Mouse (Mus musculus) CH12.LX (cell line): Measurements from ENCODE around the gene Upf1. TPM values are rescaled to one million over a fixed set of nuclear protein-coding genes. Genes with fewer than 3 reads are reported as not detected.

Experiments
- polyA plus RNA-seq: library from polyadenylated mRNA; unstranded; fragments of >175 nt; gene quantifications from 2 replicates; pipeline ENCODE4 v1.2.1, GENCODE M21; 2012; ENCODE audit warnings: low read depth; ENCODE audit not compliant: insufficient read length
- total RNA-seq, 2 experiments: library from RNA; depleted of rRNA; stranded (reverse); fragments of 300-350 nt in 1 of 2; fragments of >200 nt in 1 of 2; gene quantifications; 2 replicates each; pipeline ENCODE4 v1.2.3; 2012 to 2014

Gene Upf1
- total and polyA plus RNA-seq, 3 experiments, result 27.0 to 44.4 (median 39.6) TPM

Other genes with a start within 250 kb of the Upf1 start
Only the 20 nearest of the 25 such genes appear.
- 194 and 232 TPM in 2 replicates for gene Mef2b, start 213.6 kb downstream of the Upf1 start, total RNA-seq (2012; rRNA removed)
- 60.1 and 61.0 TPM in 2 replicates for gene Mef2b, start 213.6 kb downstream of the Upf1 start, total RNA-seq (2014; rRNA removed)
- gene Mef2b, start 213.6 kb downstream of the Upf1 start, polyA plus RNA-seq, result 130 and 168 TPM in 2 replicates
- 54.2 and 65.0 TPM in 2 replicates for gene Tmem161a, start 180.9 kb downstream of the Upf1 start, total RNA-seq (2012; rRNA removed)
- gene Tmem161a, start 180.9 kb downstream of the Upf1 start, total RNA-seq (2014; rRNA removed), result 68.2 and 73.6 TPM in 2 replicates
- gene Tmem161a, start 180.9 kb downstream of the Upf1 start, polyA plus RNA-seq, result 42.3 and 48.5 TPM in 2 replicates
- 2.5 and 3.0 TPM in 2 replicates for gene Slc25a42, start 141.0 kb downstream of the Upf1 start, total RNA-seq (2012; rRNA removed)
- 0.63 and 0.80 TPM in 2 replicates for gene Slc25a42, start 141.0 kb downstream of the Upf1 start, total RNA-seq (2014; rRNA removed)
- 2.9 and 3.4 TPM in 2 replicates for gene Slc25a42, start 141.0 kb downstream of the Upf1 start, polyA plus RNA-seq
- 22.4 and 23.6 TPM in 2 replicates for gene Sugp2, start 119.1 kb downstream of the Upf1 start, total RNA-seq (2012; rRNA removed)
- 9.4 and 10.0 TPM in 2 replicates for gene Sugp2, start 119.1 kb downstream of the Upf1 start, total RNA-seq (2014; rRNA removed)
- 20.1 and 21.4 TPM in 2 replicates for gene Sugp2, start 119.1 kb downstream of the Upf1 start, polyA plus RNA-seq
- 31.1 and 39.2 TPM in 2 replicates for gene Armc6, start 118.8 kb downstream of the Upf1 start, total RNA-seq (2012; rRNA removed)
- gene Armc6, start 118.8 kb downstream of the Upf1 start, total RNA-seq (2014; rRNA removed), result 21.6 and 23.7 TPM in 2 replicates
- gene Armc6, start 118.8 kb downstream of the Upf1 start, polyA plus RNA-seq, result 20.0 and 20.7 TPM in 2 replicates
- gene Homer3, start 70.5 kb downstream of the Upf1 start, total RNA-seq (2012; rRNA removed), result 12.5 and 14.0 TPM in 2 replicates
- 7.5 and 9.0 TPM in 2 replicates for gene Homer3, start 70.5 kb downstream of the Upf1 start, total RNA-seq (2014; rRNA removed)
- 11.8 TPM in 2 replicates for gene Homer3, start 70.5 kb downstream of the Upf1 start, polyA plus RNA-seq
- gene Ddx49, start 50.8 kb downstream of the Upf1 start, total RNA-seq (2012; rRNA removed), result 76.6 and 77.3 TPM in 2 replicates
- 58.9 and 64.9 TPM in 2 replicates for gene Ddx49, start 50.8 kb downstream of the Upf1 start, total RNA-seq (2014; rRNA removed)
- 98.4 and 129 TPM in 2 replicates for gene Ddx49, start 50.8 kb downstream of the Upf1 start, polyA plus RNA-seq
- gene Cope, start 50.8 kb downstream of the Upf1 start, total RNA-seq (2012; rRNA removed), result 204 and 243 TPM in 2 replicates
- gene Cope, start 50.8 kb downstream of the Upf1 start, total RNA-seq (2014; rRNA removed), result 134 and 139 TPM in 2 replicates
- gene Cope, start 50.8 kb downstream of the Upf1 start, polyA plus RNA-seq, result 148 and 191 TPM in 2 replicates
- 0.13 TPM in 1 of 2 replicates, not detected in the other for gene Cers1, start 37.5 kb downstream of the Upf1 start, total RNA-seq (2012; rRNA removed)
- gene Cers1, start 37.5 kb downstream of the Upf1 start, total RNA-seq (2014; rRNA removed), result not detected in 2 replicates
- gene Cers1, start 37.5 kb downstream of the Upf1 start, polyA plus RNA-seq, result not detected in 2 replicates
- gene Gdf1, start 23.5 kb downstream of the Upf1 start, total RNA-seq (2012; rRNA removed), result 0.08 and 0.17 TPM in 2 replicates
- gene Gdf1, start 23.5 kb downstream of the Upf1 start, total RNA-seq (2014; rRNA removed), result not detected in 2 replicates
- gene Gdf1, start 23.5 kb downstream of the Upf1 start, polyA plus RNA-seq, result 0.26 TPM in 1 of 2 replicates, not detected in the other
- 0.08 and 0.13 TPM in 2 replicates for gene Comp, start 20.3 kb upstream of the Upf1 start, total RNA-seq (2012; rRNA removed)
- not detected in 2 replicates for gene Comp, start 20.3 kb upstream of the Upf1 start, total RNA-seq (2014; rRNA removed)
- 0.16 TPM in 1 of 2 replicates, not detected in the other for gene Comp, start 20.3 kb upstream of the Upf1 start, polyA plus RNA-seq
- 1.8 and 2.0 TPM in 2 replicates for gene Crtc1, start 86.3 kb upstream of the Upf1 start, total RNA-seq (2012; rRNA removed)
- gene Crtc1, start 86.3 kb upstream of the Upf1 start, total RNA-seq (2014; rRNA removed), result 1.3 and 2.2 TPM in 2 replicates
- gene Crtc1, start 86.3 kb upstream of the Upf1 start, polyA plus RNA-seq, result 8.2 and 8.6 TPM in 2 replicates
- gene Klhl26, start 123.7 kb upstream of the Upf1 start, total RNA-seq (2012; rRNA removed), result 10.2 and 15.6 TPM in 2 replicates
- 3.7 and 4.7 TPM in 2 replicates for gene Klhl26, start 123.7 kb upstream of the Upf1 start, total RNA-seq (2014; rRNA removed)
- gene Klhl26, start 123.7 kb upstream of the Upf1 start, polyA plus RNA-seq, result 4.9 and 6.0 TPM in 2 replicates
- not detected in 2 replicates for gene Tmem59l, start 134.1 kb upstream of the Upf1 start, total RNA-seq (2012; rRNA removed)
- gene Tmem59l, start 134.1 kb upstream of the Upf1 start, total RNA-seq (2014; rRNA removed), result not detected in 2 replicates
- not detected in 2 replicates for gene Tmem59l, start 134.1 kb upstream of the Upf1 start, polyA plus RNA-seq
- gene Crlf1, start 139.9 kb upstream of the Upf1 start, total RNA-seq (2012; rRNA removed), result 1.1 and 1.2 TPM in 2 replicates
- 0.42 TPM in 2 replicates for gene Crlf1, start 139.9 kb upstream of the Upf1 start, total RNA-seq (2014; rRNA removed)
- 0.44 and 0.78 TPM in 2 replicates for gene Crlf1, start 139.9 kb upstream of the Upf1 start, polyA plus RNA-seq
- 87.3 and 90.0 TPM in 2 replicates for gene Rex1bd, start 153.5 kb upstream of the Upf1 start, total RNA-seq (2012; rRNA removed)
- 43.3 and 47.8 TPM in 2 replicates for gene Rex1bd, start 153.5 kb upstream of the Upf1 start, total RNA-seq (2014; rRNA removed)
- 38.4 and 59.9 TPM in 2 replicates for gene Rex1bd, start 153.5 kb upstream of the Upf1 start, polyA plus RNA-seq
- 3,341 and 3,407 TPM in 2 replicates for gene Uba52, start 157.5 kb upstream of the Upf1 start, total RNA-seq (2012; rRNA removed)
- 1,091 and 1,181 TPM in 2 replicates for gene Uba52, start 157.5 kb upstream of the Upf1 start, total RNA-seq (2014; rRNA removed)
- gene Uba52, start 157.5 kb upstream of the Upf1 start, polyA plus RNA-seq, result 1,199 and 1,372 TPM in 2 replicates
- 246 and 266 TPM in 2 replicates for gene Fkbp8, start 174.4 kb upstream of the Upf1 start, total RNA-seq (2012; rRNA removed)
- gene Fkbp8, start 174.4 kb upstream of the Upf1 start, total RNA-seq (2014; rRNA removed), result 172 and 178 TPM in 2 replicates
- gene Fkbp8, start 174.4 kb upstream of the Upf1 start, polyA plus RNA-seq, result 176 and 178 TPM in 2 replicates
- gene Kxd1, start 174.7 kb upstream of the Upf1 start, total RNA-seq (2012; rRNA removed), result 45.7 and 63.4 TPM in 2 replicates
- 67.9 and 68.0 TPM in 2 replicates for gene Kxd1, start 174.7 kb upstream of the Upf1 start, total RNA-seq (2014; rRNA removed)
- gene Kxd1, start 174.7 kb upstream of the Upf1 start, polyA plus RNA-seq, result 56.6 and 56.7 TPM in 2 replicates
- gene Ell, start 186.2 kb upstream of the Upf1 start, total RNA-seq (2012; rRNA removed), result 9.8 TPM in 2 replicates
- gene Ell, start 186.2 kb upstream of the Upf1 start, total RNA-seq (2014; rRNA removed), result 6.4 and 6.5 TPM in 2 replicates
- gene Ell, start 186.2 kb upstream of the Upf1 start, polyA plus RNA-seq, result 14.0 and 17.9 TPM in 2 replicates